Mouse (Mus musculus): ENCODE measurements at regions not wholly inside any gene's neighbourhood (a gene's known extent, or its start where the extent isn't known, plus 50 kb on each side); places are given as distances from the start of the nearest gene placed in this dataset.

DNA sequence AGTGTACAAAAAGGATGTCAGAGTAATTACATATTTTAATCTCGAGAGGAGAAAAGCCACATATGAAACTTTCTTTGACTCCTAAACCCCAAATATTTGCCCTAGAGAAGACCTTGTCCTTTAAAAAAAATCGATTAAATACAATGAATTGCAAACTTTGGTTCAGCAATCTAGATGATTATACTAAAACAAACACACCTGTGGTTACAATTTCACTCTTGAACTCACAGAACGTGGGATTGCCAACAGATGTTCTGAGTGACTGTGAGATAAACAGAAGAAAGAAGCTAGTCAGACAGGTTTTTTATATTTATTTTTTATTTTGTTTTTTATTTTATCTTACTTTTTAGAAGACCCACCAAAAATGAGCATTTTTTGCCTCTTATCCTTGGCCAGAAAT is 2032.9 kb upstream of the Cdh20 start:
- TF ChIP-seq CTCF (IDR thresholded peaks at IDR 0.05): no peak
- TF ChIP-seq EP300 (IDR thresholded peaks at IDR 0.05): no peak

Data from lung, postnatal 0 days (tissue).